ENCODE assay signal across 11 mouse cellular contexts in the genomic region with DNA sequence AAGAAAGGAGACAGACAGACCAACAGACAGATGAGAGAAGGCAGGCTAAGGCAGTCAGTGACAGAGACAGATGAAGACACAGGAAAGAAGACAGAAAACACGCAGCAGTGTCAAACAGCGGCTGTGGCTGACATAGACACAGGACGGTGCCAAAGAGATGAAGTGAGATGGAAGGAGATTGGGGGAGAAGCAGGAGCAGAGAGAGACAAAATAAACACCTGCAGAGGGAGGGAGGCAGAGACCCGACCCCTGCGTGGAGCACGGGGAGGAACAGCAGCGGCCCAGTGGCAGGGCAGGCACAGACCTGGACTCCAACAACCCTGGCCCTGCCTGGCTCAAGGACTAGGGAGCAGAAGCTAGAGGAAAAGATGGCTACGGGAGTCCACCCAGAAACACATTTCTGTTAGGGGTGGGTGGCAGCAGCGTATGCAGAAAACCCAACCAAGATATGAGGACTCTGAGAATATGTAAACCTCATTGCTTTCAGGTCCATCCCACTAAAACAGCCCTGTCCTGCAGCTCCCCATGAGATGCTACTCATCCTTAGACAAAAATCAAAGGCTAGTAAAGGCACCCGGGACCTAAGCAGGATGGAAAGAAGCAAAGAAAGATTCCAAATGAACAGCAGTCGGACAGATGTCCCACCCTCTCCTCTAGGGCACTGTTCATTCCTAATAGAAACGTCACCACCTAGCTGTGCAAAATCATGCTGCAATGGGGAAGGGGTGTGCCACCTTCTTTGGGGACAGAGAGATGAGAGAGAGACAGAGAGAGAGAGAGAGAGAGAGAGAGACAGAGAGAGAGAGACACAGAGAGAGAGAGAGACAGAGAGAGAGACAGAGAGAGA.
DNase-seq lines count a peak whose midpoint lies in the region; ATAC-seq and TF ChIP-seq lines count a peak whose summit lies in the region.
"Had no signal": no experiment of that assay in that cellular context is flagged by ENCODE, and none has a peak within 500 bp of the region (broad histone marks: within the 10 kb centered on the region; RNA-seq: fewer than 3 reads in every experiment).

No protein-coding gene starts in this region.

- no peak for DNase-seq in gastrocnemius, adult 2 months
- no peak for DNase-seq in gastrocnemius, postnatal 10 days
- DNase-seq in lung, adult 18-20 months, result no peak
- DNase-seq in forebrain, postnatal 0 days, result peak; percentile 40
- no peak for DNase-seq in midbrain, postnatal 0 days (ENCODE audit: low spot score)
- no peak for DNase-seq in urinary bladder, postnatal 14 days (ENCODE audit: low spot score)
- DNase-seq: B cell, adult 2 months; gastrocnemius, postnatal 14 days had no signal

- H3K4me3 ChIP-seq in gastrocnemius, adult 2 months, result peak overlapping the region; percentile 37
- H3K4me3 ChIP-seq in lung, embryonic 15.5 days, result no peak overlapping the region
- H3K4me3 ChIP-seq in forebrain, postnatal 0 days (ENCODE audit: low read depth, low read length), result no peak overlapping the region
- no peak overlapping the region for H3K4me3 ChIP-seq in midbrain, postnatal 0 days (ENCODE audit: low read depth, low read length)
- H3K4me3 ChIP-seq: kidney, embryonic 15.5 days had no signal

- peaks cover 70% of the 10 kb centered on the region for H3K4me1 ChIP-seq in lung, embryonic 15.5 days
- peaks cover 37% of the 10 kb centered on the region for H3K4me1 ChIP-seq in forebrain, postnatal 0 days (ENCODE audit: insufficient read depth)
- H3K4me1 ChIP-seq in midbrain, postnatal 0 days (ENCODE audit: insufficient read depth, low read length), result peaks cover 24% of the 10 kb centered on the region

- H3K4me2 ChIP-seq in lung, embryonic 15.5 days, result no peak overlapping the region
- peak overlapping the region; percentile 34; the same call in 1 of the 2 replicates for H3K4me2 ChIP-seq in forebrain, postnatal 0 days (ENCODE audit: low read depth)
- H3K4me2 ChIP-seq in midbrain, postnatal 0 days (ENCODE audit: low read depth, low read length, poor library complexity, severe bottlenecking), result peak overlapping the region; percentile 20; the same call in 1 of the 2 replicates
- H3K4me2 ChIP-seq: kidney, embryonic 15.5 days had no signal

- H3K9ac ChIP-seq in lung, embryonic 15.5 days, result no peak overlapping the region
- H3K9ac ChIP-seq in forebrain, postnatal 0 days, result 0 out of 2 replicates have a peak overlapping the region, but pooled peaks have one; percentile 4
- no peak overlapping the region; the same call in 1 of the 2 replicates for H3K9ac ChIP-seq in midbrain, postnatal 0 days (replicated peaks; ENCODE audit: low read length, poor library complexity, severe bottlenecking)
- H3K9ac ChIP-seq: kidney, embryonic 15.5 days had no signal

- peak; percentile 7; the same call in 1 of the 2 replicates for TF ChIP-seq CTCF in gastrocnemius, adult 2 months (IDR thresholded peaks at IDR 0.05)
- peak; percentile 40; the same call in 1 of the 2 replicates for TF ChIP-seq CTCF in forebrain, postnatal 0 days (IDR thresholded peaks at IDR 0.05; ENCODE audit: low read depth)
- TF ChIP-seq CTCF in midbrain, postnatal 0 days (IDR thresholded peaks at IDR 0.05), result peak; percentile 52

- WGBS in lung, embryonic 15.5 days, result 38% methylated on average over 12 of the region's 12 CpGs
- 43% methylated on average over 12 of the region's 12 CpGs for WGBS in forebrain, postnatal 0 days
- WGBS in midbrain, postnatal 0 days, result 49% methylated on average over 12 of the region's 12 CpGs

- no peaks in the 10 kb centered on the region for H3K36me3 ChIP-seq in lung, embryonic 15.5 days
- H3K36me3 ChIP-seq in forebrain, postnatal 0 days (ENCODE audit: insufficient read depth), result no peaks in the 10 kb centered on the region
- no peaks in the 10 kb centered on the region for H3K36me3 ChIP-seq in midbrain, postnatal 0 days (ENCODE audit: insufficient read depth, low read length)
- H3K36me3 ChIP-seq: kidney, embryonic 15.5 days had no signal

- peak overlapping the region; percentile 100 for H3K27ac ChIP-seq in gastrocnemius, adult 2 months
- 0 out of 2 replicates have a peak overlapping the region, but pooled peaks have one; percentile 83 for H3K27ac ChIP-seq in lung, embryonic 15.5 days
- H3K27ac ChIP-seq in forebrain, postnatal 0 days (ENCODE audit: low read depth, low read length), result peak overlapping the region; percentile 82
- H3K27ac ChIP-seq in midbrain, postnatal 0 days (ENCODE audit: low read depth, low read length), result peak overlapping the region; percentile 67

- H3K27me3 ChIP-seq in lung, embryonic 15.5 days, result peaks cover 24% of the 10 kb centered on the region
- no peaks in the 10 kb centered on the region; the same call in 1 of the 2 replicates for H3K27me3 ChIP-seq in forebrain, postnatal 0 days (ENCODE audit: insufficient read depth, low read length)
- no peaks in the 10 kb centered on the region for H3K27me3 ChIP-seq in midbrain, postnatal 0 days (ENCODE audit: insufficient read depth, low read length)

- H3K9me3 ChIP-seq in lung, embryonic 15.5 days, result no peaks in the 10 kb centered on the region
- H3K9me3 ChIP-seq in forebrain, postnatal 0 days (ENCODE audit: low read length), result no peaks in the 10 kb centered on the region
- H3K9me3 ChIP-seq in midbrain, postnatal 0 days (ENCODE audit: low read length), result no peaks in the 10 kb centered on the region
- H3K9me3 ChIP-seq: kidney, embryonic 15.5 days had no signal

- ATAC-seq in lung, embryonic 15.5 days (ENCODE audit: borderline replicate concordance, extremely low read depth, low FRiP score, low TSS enrichment), result no peak
- ATAC-seq in forebrain, postnatal 0 days, result no peak
- no peak for ATAC-seq in midbrain, postnatal 0 days (ENCODE audit: low FRiP score)
- ATAC-seq in monocyte, adult 5-6 weeks (replicated peaks; ENCODE audit: insufficient number of reproducible peaks, low FRiP score, low TSS enrichment, poor library complexity, severe bottlenecking), result no peak

- intact Hi-C loops in gastrocnemius, adult 2 months (cut with DNase I), result loop anchor here (5.0 kb wide), 1 partner anchor 88 kb away; no protein-coding TSS in a partner anchor
